Mouse (Mus musculus) CD4-positive, CD25-positive, alpha-beta regulatory T cell, adult 9 weeks (primary cell): ENCODE measurements around the gene Rps6. TPM values are rescaled to one million over a fixed set of nuclear protein-coding genes. Genes with fewer than 3 reads are reported as not detected.

Experiments used
- polyA plus RNA-seq: library from polyadenylated mRNA; unstranded; fragments of 100-300 nt; shearing (Covaris generic); gene quantifications from one replicate; pipeline ENCODE4 v1.2.1, GENCODE M21; 2017

The Rps6 gene
- polyA plus RNA-seq = 839 TPM

GRCm38 (mm10) chr4:86857113-86858069 is at the start of gene Rps6:
TSS of gene Rps6 (minus strand) at chr4:86857412.

GRCm38 (mm10) chr4:86874146-86874847 is 17.1 kb upstream of the Rps6 start, which contains the start of gene Acer2:
TSS of gene Acer2 (plus strand) at chr4:86874396.

Other genes starting within 250 kb of the Rps6 start
- gene Haus6, start 245.4 kb downstream of the Rps6 start, polyA plus RNA-seq = 28.4 TPM
- 23.4 TPM for gene Plin2, start 187.4 kb downstream of the Rps6 start, polyA plus RNA-seq
- gene Dennd4c, start 108.9 kb downstream of the Rps6 start, polyA plus RNA-seq = 6.2 TPM
- gene Acer2, start 17.0 kb upstream of the Rps6 start, polyA plus RNA-seq = 15.5 TPM